Mouse (Mus musculus) adrenal gland, postnatal 36 days (tissue): ENCODE measurements around the gene Zfp708. TPM values are rescaled to one million over a fixed set of nuclear protein-coding genes. Genes with fewer than 3 reads are reported as not detected.

Experiments used
- total RNA-seq, 2 experiments: library from RNA; stranded (reverse); gene quantifications; 2 replicates each; pipeline ENCODE4 v1.2.3; 2021

The Zfp708 gene
- total RNA-seq, 2 experiments from 2014 or later = 0.53 to 1.0 TPM

Other genes with a start within 250 kb of the Zfp708 start
- 1 to 10 TPM; 1.6 to 1.9 TPM for gene Gm10767, start 193.1 kb downstream of the Zfp708 start, total RNA-seq
- gene Zfp712, start 36.8 kb downstream of the Zfp708 start, total RNA-seq = 1 to 10 TPM; 1.6 to 1.7 TPM
- 1 to 10 TPM; 6.7 to 8.5 TPM for gene Gm28557, start 10.6 kb upstream of the Zfp708 start, total RNA-seq
- gene Rslcan18, start 18.3 kb upstream of the Zfp708 start, total RNA-seq = 1 to 10 TPM in 1 of 2 experiments, under 1 TPM in 1; 0.82 to 1.0 TPM
- 1 to 10 TPM; 3.8 to 4.3 TPM for gene Zfp759, start 23.7 kb upstream of the Zfp708 start, total RNA-seq
- gene Rsl1, start 75.2 kb upstream of the Zfp708 start, total RNA-seq = 1 to 10 TPM; 5.2 to 6.0 TPM
- gene Zfp455, start 96.5 kb upstream of the Zfp708 start, total RNA-seq = 1 to 10 TPM; 1.4 to 2.9 TPM
- gene Zfp458, start 180.5 kb upstream of the Zfp708 start, total RNA-seq = 1 to 10 TPM; 2.9 to 3.9 TPM
- gene Zfp457, start 208.5 kb upstream of the Zfp708 start, total RNA-seq = 1 to 10 TPM; 2.4 to 3.7 TPM
- 1 to 10 TPM; 4.1 to 4.6 TPM for gene Zfp595, start 234.6 kb upstream of the Zfp708 start, total RNA-seq